Mouse (Mus musculus): ENCODE data around the gene Ntm.

GRCm38 (mm10) chr9:29519181-29519580, 443.8 kb downstream of the Ntm start:
- no peak for TF ChIP-seq POLR2A (IDR thresholded peaks at IDR 0.05; ENCODE audit: insufficient read depth, low read depth, low read length)
- no peak for TF ChIP-seq CTCF (IDR thresholded peaks at IDR 0.05)
- no peak for TF ChIP-seq EP300 (IDR thresholded peaks at IDR 0.05; ENCODE audit: insufficient read depth, low read depth, low read length)

Data from heart, adult 2 months (tissue).